Mouse (Mus musculus): ENCODE results near the gene Hs3st3b1. TPM values are rescaled to one million over a fixed set of nuclear protein-coding genes. Genes with fewer than 3 reads are reported as not detected.

Gene Hs3st3b1
- polyA plus RNA-seq, 1 experiment: 0.65 TPM

DNA sequence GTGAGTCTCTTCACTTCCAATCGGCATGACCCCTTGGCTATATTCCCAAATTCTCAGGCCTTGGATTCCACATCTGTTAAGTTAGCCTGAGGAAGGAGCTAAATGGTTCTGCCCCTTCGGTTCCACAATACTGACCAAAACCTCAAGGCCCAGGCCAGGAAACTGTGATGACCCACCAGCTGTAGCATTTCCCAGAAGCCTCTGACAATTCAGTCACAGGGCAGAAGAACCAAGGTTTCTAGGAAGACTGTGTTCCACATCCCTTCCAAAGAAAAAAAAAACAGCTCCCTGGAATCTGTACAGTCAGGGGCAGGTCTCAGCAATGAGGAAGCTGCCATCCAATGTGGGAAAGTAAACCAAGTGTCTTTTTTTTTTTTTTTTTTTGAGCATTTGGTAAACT, 25.1 kb downstream of the Hs3st3b1 start:
- Histone ChIP-seq H3K4me3 (ENCODE audit: insufficient read depth, low read length) (no peak overlapping the region), H3K27ac (ENCODE audit: insufficient read depth, low read length) (no peak overlapping the region), H3K4me1 (ENCODE audit: control insufficient read depth, insufficient read depth, low read length) (no peaks in the 10 kb centered on the region)
- TF ChIP-seq POLR2A (IDR thresholded peaks at IDR 0.05; ENCODE audit: extremely low read depth, insufficient read depth, low read length): no peak
- TF ChIP-seq CTCF (IDR thresholded peaks at IDR 0.05; ENCODE audit: extremely low read depth, insufficient read depth, low read length): no peak

DNA sequence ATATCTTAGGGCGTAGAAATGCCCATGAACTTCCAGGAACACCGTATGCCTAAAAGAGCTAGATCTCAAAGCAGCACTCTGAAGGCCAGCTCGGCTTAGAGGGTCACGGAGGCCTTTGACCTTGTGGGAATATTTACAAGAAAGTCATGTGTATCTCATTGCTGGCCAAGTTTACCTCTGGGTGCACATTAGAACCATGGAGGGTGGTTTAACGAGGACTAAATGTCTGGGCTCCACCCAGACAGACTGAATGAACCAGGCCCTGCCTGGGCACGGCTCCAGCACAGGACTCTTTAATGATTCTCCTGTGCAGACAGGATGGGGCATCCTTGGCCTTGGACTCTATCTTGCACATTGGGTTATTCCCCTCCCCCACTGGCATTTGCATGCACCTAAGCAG, 27.9 kb downstream of the Hs3st3b1 start:
- Histone ChIP-seq H3K4me1 (ENCODE audit: control insufficient read depth, insufficient read depth, low read length) (no peaks in the 10 kb centered on the region), H3K27ac (ENCODE audit: insufficient read depth, low read length) (no peak overlapping the region), H3K4me3 (ENCODE audit: insufficient read depth, low read length) (no peak overlapping the region)
- TF ChIP-seq POLR2A (IDR thresholded peaks at IDR 0.05; ENCODE audit: extremely low read depth, insufficient read depth, low read length): no peak
- TF ChIP-seq CTCF (IDR thresholded peaks at IDR 0.05; ENCODE audit: extremely low read depth, insufficient read depth, low read length): no peak

DNA sequence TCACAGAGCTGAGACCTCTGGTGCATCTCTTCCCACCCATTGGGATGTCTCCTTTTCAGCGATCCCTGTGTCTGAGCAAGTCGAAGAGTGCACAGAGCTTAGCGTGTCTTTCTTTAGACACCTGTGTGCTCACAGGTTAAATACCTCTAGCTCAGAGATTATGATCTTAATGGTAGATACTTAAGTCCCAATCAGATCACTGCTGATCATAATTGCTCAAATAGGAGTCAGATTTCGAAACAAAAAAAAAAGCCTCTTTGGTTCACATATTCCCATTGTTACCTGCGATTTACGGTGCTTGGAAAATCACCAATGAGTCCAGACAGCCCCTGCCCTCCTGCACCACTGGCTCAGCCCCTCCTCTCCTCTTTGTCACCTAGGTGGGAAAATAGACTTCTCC, 28.5 kb downstream of the Hs3st3b1 start:
- Histone ChIP-seq H3K27ac (ENCODE audit: insufficient read depth, low read length) (no peak overlapping the region), H3K4me3 (ENCODE audit: insufficient read depth, low read length) (no peak overlapping the region), H3K4me1 (ENCODE audit: control insufficient read depth, insufficient read depth, low read length) (no peaks in the 10 kb centered on the region)
- TF ChIP-seq CTCF (IDR thresholded peaks at IDR 0.05; ENCODE audit: extremely low read depth, insufficient read depth, low read length): no peak

DNA sequence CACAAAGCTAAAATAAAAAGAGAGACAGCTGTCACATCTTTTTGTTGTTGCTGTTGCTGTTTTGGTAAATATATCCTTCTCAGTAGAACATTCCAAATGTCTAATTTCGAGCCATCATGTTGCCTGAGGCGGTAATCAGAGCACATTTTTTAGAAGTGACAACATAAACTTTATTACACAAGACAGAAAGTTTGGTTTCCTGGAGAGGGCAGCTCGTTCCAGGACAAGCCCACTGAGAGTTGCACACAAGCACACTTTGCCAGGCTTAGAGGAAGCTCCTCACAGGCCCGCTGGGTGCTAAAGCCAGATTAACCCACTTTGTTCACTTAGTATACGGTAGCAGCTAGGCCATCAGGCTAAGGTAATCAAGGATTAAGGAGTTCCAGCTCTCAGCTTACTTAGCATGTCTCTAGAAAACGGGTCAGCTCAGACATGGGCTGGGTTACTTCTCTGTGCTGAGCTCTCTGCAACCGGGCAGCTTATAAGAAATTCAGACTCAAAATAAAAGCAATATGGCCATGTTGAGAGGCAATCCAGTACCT, 30.5 kb downstream of the Hs3st3b1 start:
- TF ChIP-seq CTCF (IDR thresholded peaks at IDR 0.05; ENCODE audit: extremely low read depth, insufficient read depth, low read length) (no peak), POLR2A (IDR thresholded peaks at IDR 0.05; ENCODE audit: extremely low read depth, insufficient read depth, low read length) (no peak)
- Histone ChIP-seq H3K27ac (ENCODE audit: insufficient read depth, low read length) (no peak overlapping the region), H3K4me1 (ENCODE audit: control insufficient read depth, insufficient read depth, low read length) (no peaks in the 10 kb centered on the region), H3K4me3 (ENCODE audit: insufficient read depth, low read length) (no peak overlapping the region)

DNA sequence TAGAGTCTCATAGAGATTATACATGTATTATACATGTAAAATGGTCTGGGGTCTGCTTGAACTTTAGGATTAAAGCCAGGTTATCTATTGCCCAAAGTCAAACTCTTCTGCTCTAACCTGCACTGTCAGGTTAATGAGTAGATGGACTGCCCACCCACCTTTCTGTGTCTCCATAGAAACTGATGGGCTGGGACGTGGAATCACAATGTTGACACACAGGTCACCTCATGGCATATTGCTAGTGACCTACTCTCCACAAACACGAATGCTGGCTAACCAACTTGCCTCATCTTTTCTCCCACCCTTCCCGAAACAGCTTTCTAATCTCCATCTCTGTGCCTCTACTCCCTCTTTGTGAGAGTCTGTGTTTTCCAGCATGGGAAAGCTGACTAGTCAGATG, 38.7 kb downstream of the Hs3st3b1 start:
- H3K27ac ChIP-seq (ENCODE audit: insufficient read depth, low read length): no peak overlapping the region
- no peak overlapping the region for H3K4me3 ChIP-seq (ENCODE audit: insufficient read depth, low read length)
- no peak for TF ChIP-seq POLR2A (IDR thresholded peaks at IDR 0.05; ENCODE audit: extremely low read depth, insufficient read depth, low read length)
- no peaks in the 10 kb centered on the region for H3K4me1 ChIP-seq (ENCODE audit: control insufficient read depth, insufficient read depth, low read length)

DNA sequence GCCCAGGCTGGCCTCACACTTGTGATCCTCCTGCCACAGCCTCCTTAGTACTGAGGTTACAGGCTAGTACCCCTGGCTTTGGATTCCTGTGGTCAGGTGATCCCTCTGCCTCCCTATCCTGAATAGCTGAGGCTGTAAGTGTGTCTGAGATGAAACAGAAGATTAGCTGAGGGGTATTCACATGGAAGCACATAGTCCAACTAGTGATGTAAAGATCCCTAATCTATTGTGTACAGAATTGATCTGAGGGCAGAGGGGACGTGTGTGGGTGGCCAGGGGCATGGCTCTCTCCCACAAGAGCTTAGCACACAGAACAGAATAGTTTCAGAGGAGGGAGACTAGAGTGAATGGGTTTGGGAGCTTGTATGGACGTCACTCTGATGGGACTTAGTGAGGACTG, 41.8 kb downstream of the Hs3st3b1 start:
- Histone ChIP-seq H3K4me1 (ENCODE audit: control insufficient read depth, insufficient read depth, low read length) (no peaks in the 10 kb centered on the region), H3K27ac (ENCODE audit: insufficient read depth, low read length) (no peak overlapping the region), H3K4me3 (ENCODE audit: insufficient read depth, low read length) (no peak overlapping the region)
- TF ChIP-seq CTCF (IDR thresholded peaks at IDR 0.05; ENCODE audit: extremely low read depth, insufficient read depth, low read length): no peak
- TF ChIP-seq POLR2A (IDR thresholded peaks at IDR 0.05; ENCODE audit: extremely low read depth, insufficient read depth, low read length): no peak

DNA sequence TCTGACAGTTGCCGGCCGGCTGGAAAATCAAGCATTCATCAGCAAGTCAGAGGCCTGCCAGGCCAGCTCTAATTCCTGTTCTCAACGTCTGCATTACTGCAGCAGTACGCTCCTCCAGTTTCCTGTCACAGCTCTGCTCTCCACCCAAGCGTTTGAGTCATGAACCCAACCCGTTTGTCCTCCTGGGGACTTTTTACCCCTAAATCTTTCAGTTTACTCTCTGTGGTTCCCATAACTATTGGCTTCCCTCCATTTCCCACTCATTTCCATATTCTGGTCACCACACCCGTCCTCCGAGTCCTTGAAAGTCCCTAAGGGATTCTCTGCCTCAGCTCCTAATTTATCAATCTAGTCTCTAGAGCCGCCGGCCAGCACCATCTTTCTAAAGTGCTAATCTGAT, 42.8 kb downstream of the Hs3st3b1 start:
- no peaks in the 10 kb centered on the region for H3K4me1 ChIP-seq (ENCODE audit: control insufficient read depth, insufficient read depth, low read length)
- no peak overlapping the region for H3K4me3 ChIP-seq (ENCODE audit: insufficient read depth, low read length)
- TF ChIP-seq CTCF (IDR thresholded peaks at IDR 0.05; ENCODE audit: extremely low read depth, insufficient read depth, low read length) (no peak), POLR2A (IDR thresholded peaks at IDR 0.05; ENCODE audit: extremely low read depth, insufficient read depth, low read length) (no peak)
- no peak overlapping the region for H3K27ac ChIP-seq (ENCODE audit: insufficient read depth, low read length)

DNA sequence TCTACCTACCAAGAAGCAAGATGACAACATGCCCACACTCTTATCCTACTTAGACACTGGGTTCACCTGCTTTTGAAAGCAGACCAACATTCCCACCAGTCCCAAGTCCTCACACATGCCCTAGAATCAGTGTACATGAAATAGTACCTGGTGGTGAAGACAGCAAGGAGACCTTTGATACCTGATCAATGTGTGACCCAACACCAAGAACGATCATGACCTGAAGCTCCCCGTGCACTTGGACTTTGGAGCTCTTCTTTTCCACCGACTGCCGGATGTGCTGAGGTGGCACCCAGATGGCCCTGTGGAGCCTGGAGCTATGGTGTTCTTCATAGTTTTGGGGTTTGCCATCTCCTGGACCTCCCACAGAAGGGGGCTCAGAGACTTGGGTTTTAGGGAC, 43.5 kb downstream of the Hs3st3b1 start:
- H3K27ac ChIP-seq (ENCODE audit: insufficient read depth, low read length): no peak overlapping the region
- H3K4me1 ChIP-seq (ENCODE audit: control insufficient read depth, insufficient read depth, low read length): no peaks in the 10 kb centered on the region
- TF ChIP-seq CTCF (IDR thresholded peaks at IDR 0.05; ENCODE audit: extremely low read depth, insufficient read depth, low read length) (no peak), POLR2A (IDR thresholded peaks at IDR 0.05; ENCODE audit: extremely low read depth, insufficient read depth, low read length) (no peak)
- H3K4me3 ChIP-seq (ENCODE audit: insufficient read depth, low read length): no peak overlapping the region

DNA sequence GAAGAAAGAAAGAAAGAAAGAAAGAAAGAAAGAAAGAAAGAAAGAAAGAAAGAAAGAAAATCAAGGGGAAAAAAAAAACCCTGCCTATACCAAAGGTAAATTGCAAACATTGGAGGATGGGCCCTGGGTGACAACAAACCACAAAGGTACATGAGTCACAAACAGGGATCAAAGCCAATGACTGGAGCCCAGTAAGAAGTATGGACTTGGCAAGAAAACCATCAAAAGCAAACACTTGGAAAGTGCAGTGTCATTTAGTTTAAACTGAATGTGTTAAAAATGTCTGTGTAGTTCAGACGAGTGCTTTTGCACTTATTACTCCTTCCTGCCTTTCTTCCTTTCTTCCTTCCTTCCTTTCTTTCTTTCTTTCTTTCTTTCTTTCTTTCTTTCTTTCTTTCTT, 59.3 kb downstream of the Hs3st3b1 start:
- Histone ChIP-seq H3K4me3 (ENCODE audit: insufficient read depth, low read length) (no peak overlapping the region), H3K4me1 (ENCODE audit: control insufficient read depth, insufficient read depth, low read length) (no peaks in the 10 kb centered on the region)
- TF ChIP-seq CTCF (IDR thresholded peaks at IDR 0.05; ENCODE audit: extremely low read depth, insufficient read depth, low read length) (no peak), POLR2A (IDR thresholded peaks at IDR 0.05; ENCODE audit: extremely low read depth, insufficient read depth, low read length) (no peak)

DNA sequence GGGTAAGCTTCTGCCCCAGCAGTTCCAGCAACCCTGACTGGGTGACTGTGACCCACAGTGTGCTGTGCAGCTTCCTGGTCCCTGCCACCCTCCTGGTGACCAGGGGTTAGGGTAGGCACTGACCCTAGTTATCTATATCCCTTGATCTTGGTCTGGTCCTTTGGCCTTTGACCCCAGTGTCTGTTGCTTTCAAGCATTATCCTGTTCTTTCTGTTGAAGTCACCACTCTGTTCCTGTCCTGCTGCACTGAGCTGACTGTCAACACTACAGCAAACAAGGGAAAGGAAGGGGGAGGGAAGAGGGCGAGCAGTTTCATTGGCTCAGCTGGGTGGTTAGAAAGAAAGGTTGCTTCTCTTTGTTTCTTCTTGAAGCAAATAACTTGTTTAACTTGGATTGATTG, 60.1 kb downstream of the Hs3st3b1 start:
- H3K27ac ChIP-seq (ENCODE audit: insufficient read depth, low read length): no peak overlapping the region
- no peaks in the 10 kb centered on the region for H3K4me1 ChIP-seq (ENCODE audit: control insufficient read depth, insufficient read depth, low read length)
- H3K4me3 ChIP-seq (ENCODE audit: insufficient read depth, low read length): no peak overlapping the region
- TF ChIP-seq CTCF (IDR thresholded peaks at IDR 0.05; ENCODE audit: extremely low read depth, insufficient read depth, low read length) (no peak), POLR2A (IDR thresholded peaks at IDR 0.05; ENCODE audit: extremely low read depth, insufficient read depth, low read length) (no peak)

More for the DNA sequence above, 59.3 kb downstream of the Hs3st3b1 start:
- no peak overlapping the region for H3K27ac ChIP-seq (ENCODE audit: insufficient read depth, low read length)

Measured in cortical plate, adult 2 months (tissue).